Mouse (Mus musculus): ENCODE results near the gene Aurkb.

Gene Aurkb

GRCm38 (mm10) chr11:69036486-69037230, 8.8 kb upstream of the Aurkb start:
- peak; percentile 79 for DNase-seq (ENCODE audit: low spot score)

GRCm38 (mm10) chr11:69037231-69038061, 8.0 kb upstream of the Aurkb start:
- peak; percentile 68 for DNase-seq (ENCODE audit: low spot score)

- no peak for DNase-seq (ENCODE audit: low spot score)
These were observed 7.3 kb upstream of the Aurkb start for GRCm38 (mm10) chr11:69038173-69038572.

GRCm38 (mm10) chr11:69046395-69046774, 938 bp downstream of the Aurkb start:
- no peak for DNase-seq (ENCODE audit: low spot score)

- no peak for DNase-seq (ENCODE audit: low spot score)
These were observed 2.1 kb downstream of the Aurkb start for GRCm38 (mm10) chr11:69047592-69047991.

GRCm38 (mm10) chr11:69048151-69048550, 2.7 kb downstream of the Aurkb start:
- no peak for DNase-seq (ENCODE audit: low spot score)

GRCm38 (mm10) chr11:69050748-69051147, 5.3 kb downstream of the Aurkb start:
- no peak for DNase-seq (ENCODE audit: low spot score)

GRCm38 (mm10) chr11:69051771-69052170, 6.3 kb downstream of the Aurkb start:
- no peak for DNase-seq (ENCODE audit: low spot score)

GRCm38 (mm10) chr11:69052824-69053421, 7.5 kb downstream of the Aurkb start:
- no peak for DNase-seq (ENCODE audit: low spot score)

- no peak for DNase-seq (ENCODE audit: low spot score)
These were observed 8.4 kb downstream of the Aurkb start for GRCm38 (mm10) chr11:69053848-69054247.

GRCm38 (mm10) chr11:69058265-69058664, 12.8 kb downstream of the Aurkb start:
- no peak for DNase-seq (ENCODE audit: low spot score)

- no peak for DNase-seq (ENCODE audit: low spot score)
These were observed 13.4 kb downstream of the Aurkb start for GRCm38 (mm10) chr11:69058729-69059356.

GRCm38 (mm10) chr11:69059357-69059974, 14.0 kb downstream of the Aurkb start, which contains the start of gene Borcs6:
Borcs6 (plus strand) TSS chr11:69059717.
- peak; percentile 93 for DNase-seq (ENCODE audit: low spot score)

- DNase-seq (ENCODE audit: low spot score), result no peak
These were observed 14.5 kb downstream of the Aurkb start for GRCm38 (mm10) chr11:69059975-69060411.

- peak; percentile 49 for DNase-seq (ENCODE audit: low spot score)
These were observed 15.2 kb downstream of the Aurkb start for GRCm38 (mm10) chr11:69060448-69061254.

GRCm38 (mm10) chr11:69061255-69061912, 15.9 kb downstream of the Aurkb start:
- no peak for DNase-seq (ENCODE audit: low spot score)

- DNase-seq (ENCODE audit: low spot score), result peak; percentile 57
These were observed 16.8 kb downstream of the Aurkb start for GRCm38 (mm10) chr11:69062194-69062760.

GRCm38 (mm10) chr11:69062761-69063224, 17.3 kb downstream of the Aurkb start:
- peak; percentile 94 for DNase-seq (ENCODE audit: low spot score)

- peak; percentile 82 for DNase-seq (ENCODE audit: low spot score)
These were observed 18.2 kb downstream of the Aurkb start for GRCm38 (mm10) chr11:69063413-69064201.
